Mouse (Mus musculus): ENCODE measurements at regions not wholly inside any gene's neighbourhood (a gene's known extent, or its start where the extent isn't known, plus 50 kb on each side); places are given as distances from the start of the nearest gene placed in this dataset.

- 77% methylated on average over 5 of the region's 5 CpGs for WGBS
- H3K27me3 ChIP-seq (ENCODE audit: low read depth, poor library complexity, severe bottlenecking): peaks cover 16% of the 10 kb centered on the region
- H3K27ac ChIP-seq: no peak overlapping the region
- no peak overlapping the region for H3K4me3 ChIP-seq
- H3K9me3 ChIP-seq (replicated peaks): no peaks in the 10 kb centered on the region
- peaks cover 11% of the 10 kb centered on the region; the same call in 1 of the 2 replicates for H3K4me1 ChIP-seq
- H3K36me3 ChIP-seq: no peaks in the 10 kb centered on the region
- DNase-seq (ENCODE audit: low spot score): no peak
These were observed 234.5 kb downstream of the Clic5 start for GRCm38 (mm10) chr17:44422865-44423264.

GRCm38 (mm10) chr17:44423471-44423985 is 235.1 kb downstream of the Clic5 start:
- no peaks in the 10 kb centered on the region for H3K36me3 ChIP-seq
- DNase-seq (ENCODE audit: low spot score): no peak
- no peak overlapping the region for H3K4me3 ChIP-seq
- no peak overlapping the region for H3K27ac ChIP-seq
- H3K4me1 ChIP-seq: peaks cover 13% of the 10 kb centered on the region
- WGBS: 92% methylated on average over 5 of the region's 5 CpGs
- H3K9me3 ChIP-seq (replicated peaks): no peaks in the 10 kb centered on the region
- H3K27me3 ChIP-seq (ENCODE audit: low read depth, poor library complexity, severe bottlenecking): peaks cover 16% of the 10 kb centered on the region

DNA sequence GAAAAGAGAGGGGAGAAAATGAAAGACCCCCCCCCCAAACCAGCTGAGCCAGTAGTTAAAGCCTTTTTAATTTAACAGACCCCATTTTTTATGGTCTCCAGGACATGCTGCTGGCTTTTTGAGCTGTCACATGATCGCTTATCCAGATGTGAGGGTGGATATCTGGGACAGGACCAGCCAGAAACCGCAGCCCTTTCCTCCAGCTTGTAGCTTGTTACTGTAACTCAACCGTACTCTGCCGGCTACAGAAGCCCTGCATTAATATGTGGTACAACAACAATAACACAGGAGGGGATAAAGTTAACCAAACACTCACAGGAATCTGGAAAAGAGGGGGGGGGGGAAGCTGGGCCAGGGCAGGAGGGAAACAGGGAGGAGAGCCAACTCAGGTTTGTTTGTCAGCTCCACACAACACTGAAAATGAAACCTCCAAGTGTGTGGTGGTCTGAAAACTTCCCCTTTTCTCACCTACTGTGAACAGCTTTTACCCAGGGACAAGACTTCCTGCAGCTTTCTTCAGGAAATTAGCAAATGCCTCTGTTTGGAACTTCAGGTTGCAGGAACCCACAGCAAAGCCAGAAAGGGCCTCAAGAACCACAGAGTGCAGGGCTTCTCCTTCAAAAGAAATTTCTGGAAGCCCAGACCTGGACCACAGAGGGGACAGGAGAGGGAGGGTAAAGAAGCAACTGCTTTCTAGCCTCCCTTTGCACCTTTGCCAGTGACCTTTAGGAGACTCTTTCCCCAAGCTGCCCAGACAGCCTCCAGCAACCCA is 244.3 kb downstream of the Clic5 start:
- H3K27me3 ChIP-seq (ENCODE audit: low read depth, poor library complexity, severe bottlenecking): 0 out of 2 replicates have a peak, but pooled peaks cover 8% of the 10 kb centered on the region
- no peak overlapping the region for H3K4me3 ChIP-seq
- peak; percentile 60 for DNase-seq (ENCODE audit: low spot score)
- H3K27ac ChIP-seq: peak overlapping the region; percentile 72
- H3K9me3 ChIP-seq (replicated peaks): no peaks in the 10 kb centered on the region
- WGBS: 29% methylated on average over 4 of the region's 4 CpGs
- no peaks in the 10 kb centered on the region for H3K36me3 ChIP-seq
- peaks cover 34% of the 10 kb centered on the region for H3K4me1 ChIP-seq

GRCm38 (mm10) chr17:44433296-44433653 is 244.9 kb downstream of the Clic5 start:
- no peaks in the 10 kb centered on the region for H3K9me3 ChIP-seq (replicated peaks)
- peaks cover 34% of the 10 kb centered on the region for H3K4me1 ChIP-seq
- H3K27ac ChIP-seq: peak overlapping the region; percentile 72
- H3K36me3 ChIP-seq: no peaks in the 10 kb centered on the region
- H3K4me3 ChIP-seq: no peak overlapping the region
- no peak for DNase-seq (ENCODE audit: low spot score)
- 0 out of 2 replicates have a peak, but pooled peaks cover 8% of the 10 kb centered on the region for H3K27me3 ChIP-seq (ENCODE audit: low read depth, poor library complexity, severe bottlenecking)

- H3K36me3 ChIP-seq: no peaks in the 10 kb centered on the region
- H3K27ac ChIP-seq: peak overlapping the region; percentile 30; the same call in 1 of the 2 replicates
- H3K27me3 ChIP-seq (ENCODE audit: low read depth, poor library complexity, severe bottlenecking): 0 out of 2 replicates have a peak, but pooled peaks cover 5% of the 10 kb centered on the region
- H3K4me3 ChIP-seq: no peak overlapping the region
- 92% methylated on average over 9 of the region's 9 CpGs for WGBS
- no peaks in the 10 kb centered on the region for H3K9me3 ChIP-seq (replicated peaks)
- DNase-seq (ENCODE audit: low spot score): no peak
- H3K4me1 ChIP-seq: peaks cover 21% of the 10 kb centered on the region
These were observed 248.2 kb downstream of the Clic5 start for GRCm38 (mm10) chr17:44436536-44437043.

- Histone ChIP-seq H3K27me3 (ENCODE audit: low read depth, poor library complexity, severe bottlenecking) (peaks cover 5% of the 10 kb centered on the region; the same call in 1 of the 2 replicates), H3K9me3 (replicated peaks) (no peaks in the 10 kb centered on the region), H3K27ac (no peak overlapping the region), H3K36me3 (no peaks in the 10 kb centered on the region), H3K4me1 (peaks cover 5% of the 10 kb centered on the region), H3K4me3 (no peak overlapping the region)
- no peak for DNase-seq (ENCODE audit: low spot score)
These were observed 250.1 kb downstream of the Clic5 start for GRCm38 (mm10) chr17:44438526-44438925.

GRCm38 (mm10) chr17:44443460-44443859 is 255.1 kb downstream of the Clic5 start:
- H3K27ac ChIP-seq: no peak overlapping the region; the same call in 1 of the 2 replicates
- peak; percentile 38 for DNase-seq (ENCODE audit: low spot score)
- no peaks in the 10 kb centered on the region; the same call in 1 of the 2 replicates for H3K27me3 ChIP-seq (ENCODE audit: low read depth, poor library complexity, severe bottlenecking)
- H3K9me3 ChIP-seq (replicated peaks): no peaks in the 10 kb centered on the region
- WGBS: 62% methylated on average over 11 of the region's 11 CpGs
- H3K36me3 ChIP-seq: no peaks in the 10 kb centered on the region
- H3K4me3 ChIP-seq: no peak overlapping the region
- H3K4me1 ChIP-seq: peaks cover 6% of the 10 kb centered on the region

DNA sequence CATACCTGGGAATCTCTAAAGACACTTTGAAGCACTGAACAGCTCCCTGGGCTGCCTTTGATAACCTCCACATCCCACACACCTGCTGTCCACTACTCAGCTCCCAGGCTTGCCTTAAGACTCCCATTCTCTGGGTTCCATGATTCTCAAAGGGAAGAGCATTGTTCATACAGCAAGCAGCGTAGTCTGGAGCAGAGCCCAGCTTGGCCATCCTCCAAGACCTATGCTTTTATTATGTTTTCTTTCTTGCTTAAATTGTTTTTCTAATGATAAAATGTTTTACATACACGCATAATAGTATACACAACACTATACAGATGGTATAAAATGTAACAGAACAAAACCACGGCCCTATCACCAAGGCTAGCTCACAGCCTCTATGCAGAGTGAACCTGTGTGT is 257.0 kb downstream of the Clic5 start:
- Histone ChIP-seq H3K9me3 (replicated peaks) (no peaks in the 10 kb centered on the region), H3K36me3 (no peaks in the 10 kb centered on the region), H3K27ac (no peak overlapping the region), H3K27me3 (ENCODE audit: low read depth, poor library complexity, severe bottlenecking) (peaks cover 1% of the 10 kb centered on the region; the same call in 1 of the 2 replicates), H3K4me1 (peaks cover 12% of the 10 kb centered on the region), H3K4me3 (no peak overlapping the region)
- DNase-seq (ENCODE audit: low spot score): no peak
- 95% methylated on average over 3 of the region's 3 CpGs for WGBS
